ENCODE assay signal across 9 mouse cellular contexts in genomic region chr6:121144066-121144465, GRCm38 (mm10). TPM values are rescaled to one million over a fixed set of nuclear protein-coding genes. Genes with fewer than 3 reads are reported as not detected.
DNase-seq lines count a peak whose midpoint lies in the region; ATAC-seq lines count a peak whose summit lies in the region.
"Had no signal": no experiment of that assay in that cellular context is flagged by ENCODE, and none has a peak within 500 bp of the region (broad histone marks: within the 10 kb centered on the region; RNA-seq: fewer than 3 reads in every experiment).

No protein-coding gene starts in this region.

- peak; percentile 12 to 42 for DNase-seq in cerebellum, postnatal 25 days
- no peak for DNase-seq in cerebellum, adult 18-20 months
- DNase-seq in urinary bladder, postnatal 14 days (ENCODE audit: low spot score): peak; percentile 50
- no peak for DNase-seq in urinary bladder, adult 2 months (ENCODE audit: low spot score)
- DNase-seq in hindbrain, embryonic 14.5 days (ENCODE audit: low spot score): no peak
- DNase-seq in telencephalon, adult 2 months (ENCODE audit: low read depth, low spot score): peak; percentile 39

- no peaks in the 10 kb centered on the region for H3K36me3 ChIP-seq in hindbrain, embryonic 14.5 days (replicated peaks; ENCODE audit: control insufficient read depth, insufficient read depth)
- H3K36me3 ChIP-seq in liver, embryonic 12.5 days: no peaks in the 10 kb centered on the region
- H3K36me3 ChIP-seq: embryonic facial prominence, embryonic 15.5 days had no signal

- H3K4me3 ChIP-seq in hindbrain, embryonic 14.5 days (replicated peaks; ENCODE audit: low read length): no peak overlapping the region
- no peak overlapping the region for H3K4me3 ChIP-seq in liver, embryonic 12.5 days
- H3K4me3 ChIP-seq: embryonic facial prominence, embryonic 15.5 days had no signal

- no peak overlapping the region for H3K9ac ChIP-seq in hindbrain, embryonic 14.5 days
- no peak overlapping the region for H3K9ac ChIP-seq in liver, embryonic 12.5 days
- H3K9ac ChIP-seq: embryonic facial prominence, embryonic 15.5 days had no signal

- ATAC-seq in hindbrain, embryonic 14.5 days (ENCODE audit: low FRiP score): peak; percentile 61; the same call in 1 of the 2 replicates
- ATAC-seq in liver, embryonic 12.5 days: 0 out of 2 replicates have a peak, but pooled peaks have one; percentile 33
- no peak for ATAC-seq in cerebellum, adult (ENCODE audit: insufficient number of reproducible peaks, low FRiP score, low TSS enrichment)

- H3K4me2 ChIP-seq in hindbrain, embryonic 14.5 days (replicated peaks): no peak overlapping the region
- no peak overlapping the region for H3K4me2 ChIP-seq in liver, embryonic 12.5 days
- H3K4me2 ChIP-seq: embryonic facial prominence, embryonic 15.5 days had no signal

- no peaks in the 10 kb centered on the region for H3K4me1 ChIP-seq in hindbrain, embryonic 14.5 days (replicated peaks; ENCODE audit: control insufficient read depth, insufficient read depth, low read length)
- H3K4me1 ChIP-seq in liver, embryonic 12.5 days: no peaks in the 10 kb centered on the region

- H3K27me3 ChIP-seq in hindbrain, embryonic 14.5 days (ENCODE audit: control insufficient read depth, insufficient read depth, low read length): no peaks in the 10 kb centered on the region
- peaks cover 16% of the 10 kb centered on the region for H3K27me3 ChIP-seq in liver, embryonic 12.5 days (replicated peaks)
- H3K27me3 ChIP-seq: embryonic facial prominence, embryonic 15.5 days had no signal

- 57% methylated on average over 4 of the region's 4 CpGs for WGBS in hindbrain, embryonic 14.5 days
- WGBS in liver, embryonic 12.5 days (ENCODE audit: insufficient replicate concordance): 42% methylated on average over 4 of the region's 4 CpGs

- no peaks in the 10 kb centered on the region for H3K9me3 ChIP-seq in hindbrain, embryonic 14.5 days (ENCODE audit: control insufficient read depth, low read length)
- no peaks in the 10 kb centered on the region for H3K9me3 ChIP-seq in liver, embryonic 12.5 days (replicated peaks)
- H3K9me3 ChIP-seq: embryonic facial prominence, embryonic 15.5 days had no signal

- no peak overlapping the region for H3K27ac ChIP-seq in hindbrain, embryonic 14.5 days
- no peak overlapping the region for H3K27ac ChIP-seq in liver, embryonic 12.5 days
- H3K27ac ChIP-seq: embryonic facial prominence, embryonic 15.5 days had no signal

RNA-seq across cellular contexts. Expression of gene Mical3, which starts 13.3 kb away (rescaled TPM):
- 34.0 and 63.0 TPM in 2 replicates for polyA plus RNA-seq in urinary bladder, adult 2 months (2012; rRNA removed)
- polyA plus RNA-seq in hindbrain, embryonic 14.5 days (2014; fragmentation: Nextera tagmentation; extraction: Ambion mirVana): 44.6 and 49.4 TPM in 2 replicates
- polyA plus RNA-seq in liver, embryonic 12.5 days (2016; fragmentation: Nextera tagmentation; extraction: Ambion mirVana): 12.8 and 13.7 TPM in 2 replicates

RNA-seq across cellular contexts. Expression of gene Pex26, which starts 39.4 kb away (rescaled TPM):
- 14.7 and 17.2 TPM in 2 replicates for polyA plus RNA-seq in urinary bladder, adult 2 months (2012; rRNA removed)
- polyA plus RNA-seq in hindbrain, embryonic 14.5 days (2014; fragmentation: Nextera tagmentation; extraction: Ambion mirVana): 13.9 and 15.2 TPM in 2 replicates
- 5.3 and 5.5 TPM in 2 replicates for polyA plus RNA-seq in liver, embryonic 12.5 days (2016; fragmentation: Nextera tagmentation; extraction: Ambion mirVana)

Comparison
In these comparisons a context has a peak if more than half of its experiments do, and no peak if none do; other contexts are left out.
1. DNase-seq: peak in cerebellum, postnatal 25 days (2 of 2), urinary bladder, postnatal 14 days (single experiment) and telencephalon, adult 2 months (single experiment); none in cerebellum, adult 18-20 months (0 of 2), urinary bladder, adult 2 months (single experiment) and hindbrain, embryonic 14.5 days (single experiment).